Mouse (Mus musculus) kidney, adult 2 months (tissue): ENCODE measurements around the gene Clpsl2.

ENCODE experiments used
- CTCF ChIP-seq: fragments of 200-500 bp; conservative IDR thresholded peaks from 2 replicates; pipeline ENCODE4 v1.5.1; 2011; ENCODE audit warnings: low read depth, mild to moderate bottlenecking, control low read depth, low read length, moderate library complexity, mixed read lengths; ENCODE audit not compliant: insufficient read depth, insufficient read length
- POLR2A ChIP-seq: fragments of 200-500 bp; IDR thresholded peaks from one replicate; pipeline ENCODE4 v1.6.1; 2011; ENCODE audit warnings: low read depth, low read length, control low read depth

DNA sequence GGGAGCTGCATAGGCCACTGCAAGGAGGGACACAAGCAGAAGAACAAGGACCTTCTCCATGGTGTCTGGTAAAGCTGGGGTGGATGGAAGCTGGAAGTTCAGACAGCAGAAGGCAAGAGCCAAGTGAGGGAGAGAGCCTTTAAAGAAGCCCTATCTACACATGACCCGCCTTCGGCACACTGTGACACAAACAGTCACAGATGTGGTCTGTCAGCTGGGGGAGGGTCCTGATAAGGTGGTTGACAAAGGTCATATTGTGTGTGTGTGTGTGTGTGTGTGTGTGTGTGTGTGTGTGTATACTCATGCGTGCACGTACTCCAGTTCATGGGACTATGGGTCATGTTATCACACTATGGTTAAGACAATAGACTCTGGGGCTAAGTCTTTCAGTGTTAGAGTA lies 11.4 kb downstream of the Clpsl2 start, which contains the start of gene Clps:
- TF ChIP-seq CTCF, result no peak
- TF ChIP-seq POLR2A, result no peak
